Mouse (Mus musculus) E14TG2a.4 (cell line): ENCODE results near the gene Zfp652.

ENCODE experiments used
- CTCF ChIP-seq: conservative IDR thresholded peaks from 2 replicates; pipeline ENCODE4 v1.5.1; 2014; ENCODE audit warnings: low read length
- NANOG ChIP-seq: IDR thresholded peaks from 2 replicates; pipeline ENCODE4 v1.6.1; 2014; ENCODE audit warnings: borderline replicate concordance, low read length, mixed read lengths
- POU5F1 ChIP-seq: IDR thresholded peaks from 2 replicates; pipeline ENCODE4 v1.6.1; 2014; ENCODE audit warnings: low read length, borderline replicate concordance

GRCm38 (mm10) chr11:95779366-95779765 is 66.9 kb downstream of the Zfp652 start:
- no peak for TF ChIP-seq CTCF
- TF ChIP-seq POU5F1, result no peak
- no peak for TF ChIP-seq NANOG
